Comparison of ENCODE assay signal across 8 mouse cellular contexts in genomic region chr5:122145381-122146055, GRCm38 (mm10). TPM values are rescaled to one million over a fixed set of nuclear protein-coding genes. Genes with fewer than 3 reads are reported as not detected.
A peak's percentile ranks its signal among the peaks of the same experiment; 100 is the strongest.
DNase-seq lines count a peak whose midpoint lies in the region; ATAC-seq and TF ChIP-seq lines count a peak whose summit lies in the region.

No protein-coding gene starts in this region.

- H3K9ac ChIP-seq in heart, embryonic 13.5 days, result peak overlapping the region; percentile 60
- H3K9ac ChIP-seq in limb, embryonic 11.5 days (ENCODE audit: low read length), result peak overlapping the region; percentile 17; the same call in 1 of the 2 replicates

- WGBS in kidney, adult 2 months, result 32% methylated on average over 15 of the region's 15 CpGs
- 2% methylated on average over 15 of the region's 15 CpGs for WGBS in bone marrow, adult 2 months
- WGBS in heart, embryonic 13.5 days, result 48% methylated on average over 15 of the region's 15 CpGs
- WGBS in limb, embryonic 11.5 days, result 58% methylated on average over 15 of the region's 15 CpGs

- peak overlapping the region; percentile 60 for H3K4me2 ChIP-seq in heart, embryonic 13.5 days
- H3K4me2 ChIP-seq in limb, embryonic 11.5 days (ENCODE audit: low read depth, severe bottlenecking), result peak overlapping the region; percentile 12; the same call in 1 of the 2 replicates

- H3K4me3 ChIP-seq in kidney, adult 2 months (ENCODE audit: insufficient read depth, low read depth, low read length), result peak overlapping the region; percentile 20; the same call in 1 of the 2 replicates
- peak overlapping the region; percentile 51 for H3K4me3 ChIP-seq in bone marrow, adult 2 months (replicated peaks; ENCODE audit: control insufficient read depth, low read depth, low read length)
- peak overlapping the region; percentile 25 for H3K4me3 ChIP-seq in heart, embryonic 13.5 days
- H3K4me3 ChIP-seq in limb, embryonic 11.5 days (ENCODE audit: low read depth, low read length), result no peak overlapping the region

- no peaks in the 10 kb centered on the region for H3K36me3 ChIP-seq in kidney, adult 2 months (ENCODE audit: control insufficient read depth, insufficient read depth, low read length)
- H3K36me3 ChIP-seq in heart, embryonic 13.5 days, result no peaks in the 10 kb centered on the region
- H3K36me3 ChIP-seq in limb, embryonic 11.5 days (ENCODE audit: control insufficient read depth, insufficient read depth, low read length), result no peaks in the 10 kb centered on the region

- H3K27me3 ChIP-seq in kidney, adult 2 months (replicated peaks; ENCODE audit: control insufficient read depth, insufficient read depth, low read length), result no peaks in the 10 kb centered on the region
- no peaks in the 10 kb centered on the region for H3K27me3 ChIP-seq in heart, embryonic 13.5 days (replicated peaks)
- no peaks in the 10 kb centered on the region for H3K27me3 ChIP-seq in limb, embryonic 11.5 days (ENCODE audit: control insufficient read depth, insufficient read depth, low read length)

- peak overlapping the region; percentile 51 for H3K27ac ChIP-seq in kidney, adult 2 months (ENCODE audit: insufficient read depth, low read depth, low read length)
- H3K27ac ChIP-seq in bone marrow, adult 2 months (ENCODE audit: control insufficient read depth, insufficient read depth, low read depth, low read length, poor library complexity), result peak overlapping the region; percentile 83
- peak overlapping the region; percentile 89 for H3K27ac ChIP-seq in heart, embryonic 13.5 days (replicated peaks)
- peak overlapping the region; percentile 84 for H3K27ac ChIP-seq in limb, embryonic 11.5 days (replicated peaks; ENCODE audit: low read depth, low read length)

- TF ChIP-seq POLR2A in kidney, adult 2 months (IDR thresholded peaks at IDR 0.05; ENCODE audit: low read depth, low read length), result no peak
- no peak for TF ChIP-seq POLR2A in bone marrow, adult 2 months (IDR thresholded peaks at IDR 0.05; ENCODE audit: borderline replicate concordance, control insufficient read depth, low read depth, low read length)

- DNase-seq in kidney, adult 2 months, result peak; percentile 57
- no peak for DNase-seq in kidney, adult 11 months
- DNase-seq in limb, embryonic 11.5 days (ENCODE audit: low spot score), result no peak
- DNase-seq in urinary bladder, adult 2 months (ENCODE audit: low spot score), result peak; percentile 43
- no peak for DNase-seq in layer of hippocampus, postnatal 14 days (ENCODE audit: low spot score in 2 of 2)

- peak; percentile 26; the same call in 1 of the 2 replicates for ATAC-seq in heart, embryonic 13.5 days (ENCODE audit: extremely low read depth, insufficient number of reproducible peaks, low FRiP score, low TSS enrichment)
- peak; percentile 5; the same call in 1 of the 2 replicates for ATAC-seq in limb, embryonic 11.5 days (ENCODE audit: insufficient number of reproducible peaks, low FRiP score, low TSS enrichment, low read depth)
- peak; percentile 64 for ATAC-seq in monocyte, adult 5-6 weeks (replicated peaks; ENCODE audit: insufficient number of reproducible peaks, low FRiP score, low TSS enrichment, poor library complexity, severe bottlenecking)

- no peaks in the 10 kb centered on the region for H3K9me3 ChIP-seq in heart, embryonic 13.5 days
- no peaks in the 10 kb centered on the region for H3K9me3 ChIP-seq in limb, embryonic 11.5 days (ENCODE audit: control insufficient read depth, low read length)

- no peak for TF ChIP-seq CTCF in kidney, adult 2 months (conservative IDR thresholded peaks at IDR 0.05; ENCODE audit: insufficient read depth, insufficient read length, low read depth, low read length)
- no peak for TF ChIP-seq CTCF in bone marrow, adult 2 months (IDR thresholded peaks at IDR 0.05; ENCODE audit: control insufficient read depth, insufficient read depth, low read length)

- 0 out of 2 replicates have a peak, but pooled peaks cover 8% of the 10 kb centered on the region for H3K4me1 ChIP-seq in kidney, adult 2 months (ENCODE audit: control insufficient read depth, insufficient read depth, low read length)
- H3K4me1 ChIP-seq in bone marrow, adult 2 months (ENCODE audit: control insufficient read depth, insufficient read depth, low read length), result peaks cover 3% of the 10 kb centered on the region; the same call in 1 of the 2 replicates
- peaks cover 26% of the 10 kb centered on the region for H3K4me1 ChIP-seq in heart, embryonic 13.5 days
- H3K4me1 ChIP-seq in limb, embryonic 11.5 days (ENCODE audit: control insufficient read depth, insufficient read depth, low read length), result peaks cover 11% of the 10 kb centered on the region; the same call in 1 of the 2 replicates

RNA-seq across cellular contexts. Expression of gene Ccdc63, which starts 4.9 kb away (rescaled TPM):
- polyA plus RNA-seq in kidney, adult 2 months (2012; rRNA removed), result 0.09 and 0.14 TPM in 2 replicates
- 4.5 and 8.2 TPM in 2 replicates for polyA plus RNA-seq in bone marrow, adult 2 months (2011; ENCODE audit: insufficient read depth, insufficient read length, low replicate concordance, missing spikeins)
- polyA plus RNA-seq in heart, embryonic 13.5 days (2015; fragmentation: Nextera tagmentation; extraction: Ambion mirVana), result 0.36 TPM in 1 of 2 replicates, not detected in the other
- 0.04 TPM in 1 of 2 replicates, not detected in the other for polyA plus RNA-seq in limb, embryonic 11.5 days (2014; fragmentation: Nextera tagmentation; extraction: Ambion mirVana)
- total RNA-seq in monocyte, adult 5-6 weeks (2017), result 0.48 TPM in 1 of 3 replicates, not detected in the others
- 0.18 and 0.19 TPM in 2 replicates for polyA plus RNA-seq in urinary bladder, adult 2 months (2012; rRNA removed)
- 1 to 10 TPM in 1 of 2 experiments, under 1 TPM in 1; 0.74 to 2.2 TPM for total RNA-seq in layer of hippocampus, postnatal 14 days (2021)

RNA-seq across cellular contexts. Expression of gene Ppp1cc, which starts 12.6 kb away (rescaled TPM):
- polyA plus RNA-seq in kidney, adult 2 months (2012; rRNA removed), result 75.8 and 91.5 TPM in 2 replicates
- polyA plus RNA-seq in bone marrow, adult 2 months (2011; ENCODE audit: insufficient read depth, insufficient read length, low replicate concordance, missing spikeins), result 221 and 312 TPM in 2 replicates
- polyA plus RNA-seq in heart, embryonic 13.5 days (2015; fragmentation: Nextera tagmentation; extraction: Ambion mirVana), result 190 and 219 TPM in 2 replicates
- polyA plus RNA-seq in limb, embryonic 11.5 days (2014; fragmentation: Nextera tagmentation; extraction: Ambion mirVana), result 314 and 346 TPM in 2 replicates
- 150 to 191 TPM (median 177 TPM) in 3 replicates for total RNA-seq in monocyte, adult 5-6 weeks (2017)
- 167 and 172 TPM in 2 replicates for polyA plus RNA-seq in urinary bladder, adult 2 months (2012; rRNA removed)
- total RNA-seq in layer of hippocampus, postnatal 14 days (2021), result 100 to 1,000 TPM; 198 to 200 TPM

RNA-seq across cellular contexts. Expression of gene Myl2, which starts 44.8 kb away (rescaled TPM):
- 0.90 and 11.8 TPM in 2 replicates for polyA plus RNA-seq in kidney, adult 2 months (2012; rRNA removed)
- polyA plus RNA-seq in bone marrow, adult 2 months (2011; ENCODE audit: insufficient read depth, insufficient read length, low replicate concordance, missing spikeins), result 4.3 and 6.0 TPM in 2 replicates
- polyA plus RNA-seq in heart, embryonic 13.5 days (2015; fragmentation: Nextera tagmentation; extraction: Ambion mirVana), result 7,724 and 9,145 TPM in 2 replicates
- 3.4 TPM in 1 of 2 replicates, not detected in the other for polyA plus RNA-seq in limb, embryonic 11.5 days (2014; fragmentation: Nextera tagmentation; extraction: Ambion mirVana)
- not detected in 3 replicates for total RNA-seq in monocyte, adult 5-6 weeks (2017)
- not detected in 2 replicates for polyA plus RNA-seq in urinary bladder, adult 2 months (2012; rRNA removed)
- total RNA-seq in layer of hippocampus, postnatal 14 days (2021), result 1 to 10 TPM; 1.6 TPM

Comparison
In these comparisons a context has a peak if more than half of its experiments do, and no peak if none do; other contexts are left out.
1. DNase-seq: peak in kidney, adult 2 months (single experiment) and urinary bladder, adult 2 months (single experiment); none in kidney, adult 11 months (single experiment), limb, embryonic 11.5 days (single experiment) and layer of hippocampus, postnatal 14 days (0 of 2).
2. ATAC-seq: peak in every context shown above with its lines; median percentile 64 in monocyte, adult 5-6 weeks; 26 in heart, embryonic 13.5 days; 5 in limb, embryonic 11.5 days.
3. RNA of gene Myl2, which starts 44.8 kb away (polyA plus RNA-seq): 7,724 to 9,145 TPM in heart, embryonic 13.5 days; 0.90 to 11.8 TPM in kidney, adult 2 months, 4.3 to 6.0 TPM in bone marrow, adult 2 months, 3.4 TPM in limb, embryonic 11.5 days and not detected in urinary bladder, adult 2 months; every median in the first group is over 100 times any median in the second.
4. Peak in every context shown above with its lines, with median percentiles within 50 percentile points of each other: H3K27ac ChIP-seq.